Mouse (Mus musculus) lung, postnatal 0 days (tissue): ENCODE measurements around the gene Tmem186.

ENCODE experiments used
- CTCF ChIP-seq: IDR thresholded peaks from 2 replicates; pipeline ENCODE4 v1.5.1; 2016; ENCODE audit warnings: antibody characterized with exemption, mild to moderate bottlenecking
- EP300 ChIP-seq: IDR thresholded peaks from 2 replicates; pipeline ENCODE4 v1.6.1; 2016; ENCODE audit warnings: antibody characterized with exemption, mild to moderate bottlenecking, control low read depth

DNA sequence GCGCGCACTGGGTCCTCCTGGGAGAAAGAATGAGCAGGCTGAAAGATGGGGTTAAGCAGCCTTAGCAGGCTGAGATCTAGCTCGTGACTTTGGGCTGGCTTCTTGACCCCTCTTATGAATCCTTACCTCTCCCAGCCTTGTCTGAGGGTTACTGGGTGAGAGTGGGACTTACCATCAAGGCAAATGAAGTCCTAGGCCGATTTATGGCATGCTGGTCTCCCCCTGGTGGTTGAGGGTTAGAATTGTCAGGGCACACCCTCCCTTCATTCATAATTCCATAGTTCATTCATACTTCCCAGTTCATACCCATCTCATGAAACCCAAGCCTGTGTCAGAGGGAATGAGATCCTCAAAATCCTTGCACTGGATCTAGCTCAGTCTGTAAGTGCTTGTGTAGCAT is 39.3 kb upstream of the Tmem186 start:
- TF ChIP-seq CTCF (peak; percentile 93), EP300 (no peak)
